Mouse (Mus musculus): Measurements from ENCODE around the gene Dhx32. TPM values are rescaled to one million over a fixed set of nuclear protein-coding genes. Genes with fewer than 3 reads are reported as not detected.
A peak's percentile ranks its signal among the peaks of the same experiment; 100 is the strongest.

Gene Dhx32
- polyA plus RNA-seq, 1 experiment from 2014 or later: 18.3 TPM

DNA sequence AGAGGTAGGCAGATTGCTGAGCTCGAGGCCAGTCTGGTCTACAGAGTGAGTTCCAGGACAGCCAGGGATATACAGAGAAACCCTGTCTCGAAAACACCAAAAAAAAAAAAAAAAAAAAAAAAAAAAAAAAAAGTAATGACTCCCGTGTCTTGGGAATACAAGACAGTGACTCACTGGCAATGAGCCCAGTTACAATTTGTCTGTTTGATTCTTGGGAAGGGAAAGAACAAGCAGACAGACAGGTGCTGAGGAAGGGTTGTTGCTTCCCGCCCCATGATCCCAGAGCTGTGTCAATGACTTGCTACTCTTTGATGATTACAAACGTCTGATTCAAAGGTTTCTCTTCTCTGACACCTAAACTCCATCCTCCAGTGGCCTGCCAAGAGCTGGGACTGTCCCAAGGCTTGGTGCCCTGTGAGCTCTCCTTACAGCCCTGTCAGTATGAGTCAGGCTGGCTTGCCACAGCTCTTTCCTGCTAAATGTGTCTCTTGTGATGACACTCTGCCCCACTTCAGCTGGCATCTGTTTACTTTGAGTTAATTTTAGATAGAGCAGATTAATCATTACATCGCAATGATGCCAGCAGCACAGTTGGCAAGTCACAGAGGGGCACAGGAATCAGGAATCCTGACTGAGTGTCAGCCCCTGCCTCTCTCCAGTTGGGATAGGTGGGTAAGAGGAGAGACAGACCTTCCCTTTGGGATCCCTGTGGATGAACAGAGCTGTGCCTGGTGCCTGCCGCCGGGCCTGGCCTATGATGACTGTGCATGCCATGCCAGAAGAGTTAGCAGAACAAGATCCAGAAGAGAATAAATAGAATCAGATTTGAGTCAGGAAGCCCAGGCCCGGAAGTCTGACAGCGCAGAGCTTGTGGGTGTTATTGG is 11.0 kb upstream of the Dhx32 start:
- Histone ChIP-seq H3K4me3 (replicated peaks) (no peak overlapping the region), H3K9ac (replicated peaks) (no peak overlapping the region), H3K27ac (no peak overlapping the region), H3K27me3 (no peaks in the 10 kb centered on the region), H3K9me3 (no peaks in the 10 kb centered on the region), H3K4me1 (replicated peaks) (no peaks in the 10 kb centered on the region), H3K4me2 (no peak overlapping the region), H3K36me3 (no peaks in the 10 kb centered on the region)
- WGBS: 63% methylated on average over 10 of the region's 10 CpGs
- no peak for ATAC-seq (ENCODE audit: insufficient number of reproducible peaks, insufficient read depth, low FRiP score, low TSS enrichment, low read depth)

- Histone ChIP-seq H3K27ac (no peak overlapping the region), H3K4me1 (replicated peaks) (no peaks in the 10 kb centered on the region), H3K36me3 (no peaks in the 10 kb centered on the region), H3K9me3 (no peaks in the 10 kb centered on the region), H3K27me3 (no peaks in the 10 kb centered on the region), H3K4me3 (replicated peaks) (no peak overlapping the region), H3K9ac (replicated peaks) (no peak overlapping the region), H3K4me2 (no peak overlapping the region)
- WGBS: 15% methylated on average over 1 of the region's 1 CpGs
- ATAC-seq (ENCODE audit: insufficient number of reproducible peaks, insufficient read depth, low FRiP score, low TSS enrichment, low read depth): no peak
Measured at GRCm38 (mm10) chr7:133792771-133793170, 10.2 kb upstream of the Dhx32 start.

DNA sequence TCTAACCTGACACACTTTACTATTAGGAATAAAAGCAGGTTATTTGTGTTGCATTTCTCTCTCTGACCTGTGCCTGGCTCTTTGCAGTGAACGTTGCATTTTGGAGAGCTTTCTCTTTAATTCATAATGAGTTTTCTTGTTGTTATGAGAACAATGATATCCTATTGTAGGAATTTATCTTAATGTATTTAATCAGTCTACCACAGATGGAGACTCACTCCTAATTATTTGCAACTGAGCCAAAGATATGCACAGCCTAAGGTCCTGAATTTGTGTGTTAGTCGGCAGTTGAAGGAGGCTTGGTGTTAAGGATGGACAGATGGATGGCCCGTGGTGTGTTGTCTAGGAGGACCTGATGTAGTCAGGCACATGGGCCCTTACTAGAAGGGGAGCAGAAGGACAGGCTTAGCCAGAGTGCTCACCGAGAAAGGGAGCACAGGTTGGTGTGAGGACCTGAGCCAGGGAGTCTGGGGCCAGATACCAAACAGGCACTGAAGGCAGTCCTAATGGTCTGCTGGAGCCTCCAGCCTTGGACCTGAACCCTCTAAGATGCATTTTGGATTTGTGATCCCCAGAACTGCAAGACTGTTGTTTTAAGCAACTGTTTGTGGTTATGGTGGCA is 8.2 kb upstream of the Dhx32 start:
- Histone ChIP-seq H3K4me3 (replicated peaks) (no peak overlapping the region), H3K27me3 (no peaks in the 10 kb centered on the region), H3K9ac (replicated peaks) (no peak overlapping the region), H3K27ac (no peak overlapping the region), H3K9me3 (no peaks in the 10 kb centered on the region), H3K4me2 (no peak overlapping the region), H3K36me3 (no peaks in the 10 kb centered on the region), H3K4me1 (replicated peaks) (no peaks in the 10 kb centered on the region)
- no peak for ATAC-seq (ENCODE audit: insufficient number of reproducible peaks, insufficient read depth, low FRiP score, low TSS enrichment, low read depth)
- 95% methylated on average over 4 of the region's 4 CpGs for WGBS

DNA sequence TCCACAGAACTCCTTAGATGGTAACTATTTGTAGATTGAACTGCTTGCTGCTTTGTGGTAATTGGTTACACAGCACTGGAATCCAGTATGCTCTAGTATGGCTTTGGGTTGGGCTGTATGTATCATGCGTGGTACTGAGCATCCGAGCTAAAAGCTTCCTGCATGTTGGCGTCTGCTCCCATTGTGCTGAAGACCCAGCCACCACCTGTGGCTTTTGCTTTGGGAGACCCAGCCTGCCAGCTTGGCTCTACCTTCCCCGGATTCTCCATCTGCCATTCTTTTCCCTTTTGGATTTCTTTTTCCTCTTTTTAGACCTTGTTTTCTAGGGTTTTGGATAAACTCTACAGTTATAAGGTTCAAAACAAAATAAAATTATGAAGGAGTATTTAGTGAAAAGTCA is 7.6 kb upstream of the Dhx32 start:
- 75% methylated on average over 4 of the region's 4 CpGs for WGBS
- H3K9me3 ChIP-seq: no peaks in the 10 kb centered on the region
- ATAC-seq (ENCODE audit: insufficient number of reproducible peaks, insufficient read depth, low FRiP score, low TSS enrichment, low read depth): no peak
- no peaks in the 10 kb centered on the region for H3K4me1 ChIP-seq (replicated peaks)
- no peak overlapping the region for H3K4me2 ChIP-seq
- H3K9ac ChIP-seq (replicated peaks): no peak overlapping the region
- no peaks in the 10 kb centered on the region for H3K27me3 ChIP-seq
- no peak overlapping the region for H3K4me3 ChIP-seq (replicated peaks)
- no peak overlapping the region for H3K27ac ChIP-seq
- H3K36me3 ChIP-seq: no peaks in the 10 kb centered on the region

DNA sequence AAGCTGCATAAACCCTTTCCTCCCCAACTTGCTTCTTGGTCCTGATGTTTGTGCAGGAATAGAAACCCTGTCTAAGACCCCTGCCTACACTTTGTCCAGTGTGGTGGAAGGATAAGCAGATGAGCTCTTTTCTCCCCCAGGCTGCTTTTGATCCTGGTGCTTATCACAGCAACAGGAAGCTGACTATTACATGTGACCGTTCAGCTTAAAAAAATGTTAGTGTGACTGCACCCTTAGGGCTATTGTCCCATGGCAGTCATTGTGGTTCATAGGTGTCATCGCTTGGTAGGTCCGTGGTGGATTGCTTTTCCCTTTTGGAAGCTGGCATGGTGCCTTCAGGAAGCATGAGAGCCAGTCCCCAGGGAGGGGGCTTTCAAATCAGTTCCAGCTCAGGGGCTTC is 5.6 kb upstream of the Dhx32 start:
- no peak overlapping the region for H3K4me2 ChIP-seq
- H3K36me3 ChIP-seq: no peaks in the 10 kb centered on the region
- no peak overlapping the region for H3K4me3 ChIP-seq (replicated peaks)
- ATAC-seq (ENCODE audit: insufficient number of reproducible peaks, insufficient read depth, low FRiP score, low TSS enrichment, low read depth): no peak
- no peaks in the 10 kb centered on the region for H3K9me3 ChIP-seq
- H3K4me1 ChIP-seq (replicated peaks): no peaks in the 10 kb centered on the region; the same call in 1 of the 2 replicates
- H3K27ac ChIP-seq: no peak overlapping the region
- H3K27me3 ChIP-seq: no peaks in the 10 kb centered on the region
- 79% methylated on average over 3 of the region's 3 CpGs for WGBS
- no peak overlapping the region for H3K9ac ChIP-seq (replicated peaks)

- H3K27me3 ChIP-seq: no peaks in the 10 kb centered on the region; the same call in 1 of the 2 replicates
- no peak overlapping the region for H3K9ac ChIP-seq (replicated peaks)
- WGBS: 86% methylated on average over 6 of the region's 6 CpGs
- ATAC-seq (ENCODE audit: insufficient number of reproducible peaks, insufficient read depth, low FRiP score, low TSS enrichment, low read depth): no peak
- no peak overlapping the region for H3K4me2 ChIP-seq
- H3K4me1 ChIP-seq (replicated peaks): peaks cover 5% of the 10 kb centered on the region
- H3K4me3 ChIP-seq (replicated peaks): no peak overlapping the region
- no peak overlapping the region for H3K27ac ChIP-seq
- H3K9me3 ChIP-seq: no peaks in the 10 kb centered on the region
- H3K36me3 ChIP-seq: no peaks in the 10 kb centered on the region
Measured at GRCm38 (mm10) chr7:133787571-133787970, 5.0 kb upstream of the Dhx32 start.

- Histone ChIP-seq H3K27ac (no peak overlapping the region), H3K4me2 (no peak overlapping the region), H3K36me3 (no peaks in the 10 kb centered on the region), H3K9ac (replicated peaks) (no peak overlapping the region), H3K4me1 (replicated peaks) (peaks cover 19% of the 10 kb centered on the region), H3K27me3 (peaks cover 10% of the 10 kb centered on the region; the same call in 1 of the 2 replicates), H3K9me3 (no peaks in the 10 kb centered on the region), H3K4me3 (replicated peaks) (no peak overlapping the region)
- WGBS: 77% methylated on average over 6 of the region's 6 CpGs
- ATAC-seq (ENCODE audit: insufficient number of reproducible peaks, insufficient read depth, low FRiP score, low TSS enrichment, low read depth): no peak
Measured at GRCm38 (mm10) chr7:133781991-133782390, 535 bp downstream of the Dhx32 start.

GRCm38 (mm10) chr7:133781583-133781982 is 943 bp downstream of the Dhx32 start:
- Histone ChIP-seq H3K4me3 (replicated peaks) (no peak overlapping the region), H3K27me3 (peaks cover 10% of the 10 kb centered on the region; the same call in 1 of the 2 replicates), H3K36me3 (no peaks in the 10 kb centered on the region), H3K9ac (replicated peaks) (no peak overlapping the region), H3K4me1 (replicated peaks) (peaks cover 23% of the 10 kb centered on the region), H3K4me2 (no peak overlapping the region), H3K27ac (no peak overlapping the region), H3K9me3 (no peaks in the 10 kb centered on the region)
- no peak for ATAC-seq (ENCODE audit: insufficient number of reproducible peaks, insufficient read depth, low FRiP score, low TSS enrichment, low read depth)
- 64% methylated on average over 6 of the region's 6 CpGs for WGBS

DNA sequence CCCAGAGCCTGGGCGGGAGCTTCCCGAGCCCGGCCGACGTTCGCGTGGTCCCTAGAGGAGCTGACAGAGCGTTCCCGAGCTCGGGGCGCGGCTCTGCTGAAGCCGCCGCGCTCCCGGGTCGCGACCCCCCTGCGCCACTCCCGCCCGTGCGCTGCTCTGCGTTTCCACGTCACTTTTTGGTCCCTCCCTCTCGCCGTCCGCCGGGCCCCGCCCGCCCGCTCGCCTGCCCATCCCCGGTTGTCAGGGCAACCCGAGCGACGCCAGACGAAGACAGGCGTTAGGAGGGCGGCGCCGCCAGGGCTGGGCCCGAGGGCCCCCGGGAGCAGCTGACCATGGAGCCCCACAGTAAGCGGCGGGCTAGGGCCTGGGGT is 5.9 kb downstream of the Dhx32 start, which contains the start of gene Fank1:
Gene Fank1, plus strand, starts transcription at position 236 of the 371 bp plus-strand sequence.
- H3K27ac ChIP-seq: no peak within 1 kb of the TSS
- WGBS: under 1% methylated on average over 45 of the region's 45 CpGs
- H3K9ac ChIP-seq (replicated peaks): peak within 1 kb of the TSS; percentile 75
- ATAC-seq (ENCODE audit: insufficient number of reproducible peaks, insufficient read depth, low FRiP score, low TSS enrichment, low read depth): peak; percentile 89
- H3K4me1 ChIP-seq (replicated peaks): peaks cover 23% of the 10 kb centered on the region
- peaks cover 34% of the 10 kb centered on the region for H3K27me3 ChIP-seq
- H3K9me3 ChIP-seq: no peaks in the 10 kb centered on the region
- H3K4me3 ChIP-seq (replicated peaks): peak within 1 kb of the TSS; percentile 79
- peak within 1 kb of the TSS; percentile 83 for H3K4me2 ChIP-seq
- H3K36me3 ChIP-seq: no peaks in the 10 kb centered on the region

DNA sequence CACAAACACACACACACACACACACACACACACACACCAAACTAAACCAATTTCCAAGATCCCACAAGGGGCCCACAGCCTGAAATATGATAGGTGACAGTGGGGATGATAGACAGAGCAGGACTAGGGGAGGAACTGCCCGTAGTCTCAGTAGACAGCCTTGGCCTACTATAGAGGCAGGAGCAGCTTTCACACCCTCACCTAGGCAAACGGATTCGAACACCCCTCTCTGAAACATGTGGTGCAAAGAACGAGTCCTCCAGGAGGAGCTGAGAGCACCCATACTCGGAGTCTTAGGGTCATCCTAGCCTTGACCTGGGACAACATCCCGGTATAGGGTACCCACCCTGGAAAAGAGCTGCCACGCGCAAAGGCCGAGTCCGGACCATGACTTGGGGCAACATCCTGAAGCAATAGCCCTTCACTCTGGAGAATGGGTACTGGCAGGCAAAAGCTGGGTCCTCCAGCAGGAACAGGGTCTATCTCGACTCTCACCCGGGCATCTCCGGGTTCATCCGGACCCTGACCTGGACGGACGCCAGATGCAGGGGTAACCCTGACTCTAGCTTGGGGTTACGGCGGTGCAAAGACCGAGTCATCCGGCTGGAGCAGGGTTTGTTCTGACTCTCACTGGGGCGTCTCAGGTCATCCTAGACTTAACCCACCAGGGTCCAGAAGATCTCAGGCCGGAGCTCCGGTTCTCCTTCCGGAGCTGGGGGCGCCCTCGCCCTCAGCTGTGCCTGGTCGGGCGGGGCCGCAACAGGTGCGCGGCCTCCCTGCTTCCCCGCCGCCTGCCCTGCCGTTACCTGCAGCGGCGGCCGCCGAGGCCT is 6.5 kb downstream of the Dhx32 start:
- no peak overlapping the region for H3K27ac ChIP-seq
- WGBS: 5% methylated on average over 37 of the region's 38 CpGs

DNA sequence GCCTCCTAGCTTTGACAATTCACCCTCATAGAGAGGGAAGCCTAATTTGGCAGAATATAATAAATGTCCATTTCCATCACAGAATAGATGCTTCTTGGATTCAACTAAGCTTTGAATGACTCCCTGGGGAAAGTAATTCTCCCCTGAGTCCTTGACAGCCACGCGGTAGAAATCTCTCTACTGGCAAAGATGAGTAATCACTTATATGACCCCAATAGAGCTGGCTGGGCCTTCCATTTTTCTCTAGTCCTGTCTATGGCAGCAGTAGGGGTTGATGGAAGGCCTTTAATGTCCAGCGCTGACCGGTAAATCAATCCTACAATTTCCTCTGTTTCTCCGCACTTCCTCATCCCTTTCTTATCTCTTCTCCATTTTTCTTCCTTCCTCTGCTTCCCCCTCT is 7.3 kb downstream of the Dhx32 start:
- peaks cover 34% of the 10 kb centered on the region for H3K27me3 ChIP-seq
- H3K4me1 ChIP-seq (replicated peaks): peaks cover 13% of the 10 kb centered on the region
- no peak overlapping the region for H3K4me2 ChIP-seq
- no peak for ATAC-seq (ENCODE audit: insufficient number of reproducible peaks, insufficient read depth, low FRiP score, low TSS enrichment, low read depth)
- H3K27ac ChIP-seq: no peak overlapping the region
- H3K9me3 ChIP-seq: no peaks in the 10 kb centered on the region
- no peak overlapping the region for H3K4me3 ChIP-seq (replicated peaks)
- 75% methylated on average over 5 of the region's 5 CpGs for WGBS
- H3K9ac ChIP-seq (replicated peaks): no peak overlapping the region
- no peaks in the 10 kb centered on the region for H3K36me3 ChIP-seq

More for the DNA sequence above, 6.5 kb downstream of the Dhx32 start:
- Histone ChIP-seq H3K4me3 (replicated peaks) (peak overlapping the region; percentile 79), H3K4me1 (replicated peaks) (peaks cover 22% of the 10 kb centered on the region), H3K4me2 (peak overlapping the region; percentile 83), H3K9ac (replicated peaks) (peak overlapping the region; percentile 75), H3K9me3 (no peaks in the 10 kb centered on the region), H3K36me3 (no peaks in the 10 kb centered on the region), H3K27me3 (peaks cover 34% of the 10 kb centered on the region)
- peak; percentile 52; the same call in 1 of the 2 replicates for ATAC-seq (ENCODE audit: insufficient number of reproducible peaks, insufficient read depth, low FRiP score, low TSS enrichment, low read depth)

All from limb, embryonic 12.5 days (tissue).